Mouse (Mus musculus): ENCODE measurements around the gene Cyp2r1. TPM values are rescaled to one million over a fixed set of nuclear protein-coding genes. Genes with fewer than 3 reads are reported as not detected.

The Cyp2r1 gene
- polyA plus RNA-seq, 1 experiment from 2014 or later: 1.5 TPM

Other genes starting within 250 kb of the Cyp2r1 start
- gene Pde3b, start 147.7 kb downstream of the Cyp2r1 start, polyA plus RNA-seq (2015; fragmentation: Nextera tagmentation; extraction: Ambion mirVana): 1.8 and 2.1 TPM in 2 replicates
- 0.10 TPM in 1 of 2 replicates, not detected in the other for gene Calca, start 73.4 kb upstream of the Cyp2r1 start, polyA plus RNA-seq (2015; fragmentation: Nextera tagmentation; extraction: Ambion mirVana)
- not detected in 2 replicates for gene Calcb, start 155.7 kb upstream of the Cyp2r1 start, polyA plus RNA-seq (2015; fragmentation: Nextera tagmentation; extraction: Ambion mirVana)
- gene Insc, start 180.7 kb upstream of the Cyp2r1 start, polyA plus RNA-seq (2015; fragmentation: Nextera tagmentation; extraction: Ambion mirVana): 22.0 and 25.2 TPM in 2 replicates